10 mouse cellular contexts compared by ENCODE assay signal in the genomic region with DNA sequence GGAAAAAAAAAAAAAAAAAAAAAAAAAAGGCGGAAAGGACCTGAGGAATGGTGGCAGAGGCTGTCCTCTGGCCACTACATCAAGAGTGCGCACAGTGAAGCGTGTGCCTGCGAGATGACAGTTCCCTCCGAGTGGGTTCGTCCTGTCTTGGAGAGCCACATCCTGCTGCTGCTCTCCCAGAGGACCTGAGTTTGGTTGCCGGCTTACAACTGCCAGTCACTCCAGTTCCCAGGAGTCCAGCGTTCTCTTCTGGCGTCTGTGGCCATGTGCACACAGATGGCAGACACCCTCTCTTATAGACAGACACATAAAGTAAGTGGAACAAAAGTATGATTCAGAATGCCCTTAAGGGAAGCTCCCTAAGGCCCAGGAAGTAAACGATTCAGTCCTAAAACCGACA. TPM values are rescaled to one million over a fixed set of nuclear protein-coding genes. Genes with fewer than 3 reads are reported as not detected.
DNase-seq lines count a peak whose midpoint lies in the region; ATAC-seq and TF ChIP-seq lines count a peak whose summit lies in the region.
"Had no signal": no experiment of that assay in that cellular context is flagged by ENCODE, and none has a peak within 500 bp of the region (broad histone marks: within the 10 kb centered on the region; RNA-seq: fewer than 3 reads in every experiment).

No protein-coding gene starts in this region.

- no peaks in the 10 kb centered on the region for H3K9me3 ChIP-seq in ES-E14 (ENCODE audit: control insufficient read depth, insufficient read depth, low read depth, low read length)
- no peaks in the 10 kb centered on the region for H3K9me3 ChIP-seq in heart, embryonic 16.5 days (replicated peaks; ENCODE audit: control insufficient read depth, low read length)
- H3K9me3 ChIP-seq: neural tube, embryonic 12.5 days had no signal

- 25% methylated on average over 11 of the region's 11 CpGs for WGBS in heart, embryonic 16.5 days

- H3K9ac ChIP-seq in ES-E14 (ENCODE audit: insufficient read depth, low read depth, low read length, poor library complexity, severe bottlenecking): no peak overlapping the region; the same call in 1 of the 2 replicates
- no peak overlapping the region for H3K9ac ChIP-seq in heart, embryonic 16.5 days (ENCODE audit: low read length)
- H3K9ac ChIP-seq: neural tube, embryonic 12.5 days had no signal

- no peak overlapping the region for H3K27ac ChIP-seq in ES-E14 (ENCODE audit: insufficient read depth, low read depth, low read length, poor library complexity, severe bottlenecking)
- H3K27ac ChIP-seq in heart, embryonic 16.5 days (ENCODE audit: low read length): no peak overlapping the region
- H3K27ac ChIP-seq: neural tube, embryonic 12.5 days had no signal

- H3K4me3 ChIP-seq in ES-E14 (ENCODE audit: insufficient read depth in 1 of 2, low read depth in 1 of 2, low read length in 2 of 2, poor library complexity in 1 of 2, severe bottlenecking in 1 of 2): no peak overlapping the region
- no peak overlapping the region for H3K4me3 ChIP-seq in heart, embryonic 16.5 days (ENCODE audit: low read length)
- H3K4me3 ChIP-seq: erythroblast, embryonic 14.5 days; neural tube, embryonic 12.5 days had no signal

- no peak for ATAC-seq in heart, embryonic 16.5 days (replicated peaks; ENCODE audit: extremely low read depth, insufficient read depth, low FRiP score)
- no peak for ATAC-seq in CD4-positive, CD25-positive, alpha-beta regulatory T cell, adult 4 months

- DNase-seq in adrenal gland, postnatal 10 days: peak; percentile 46
- DNase-seq in adrenal gland, adult 8-10 months: no peak
- DNase-seq in ES-E14 (ENCODE audit: low read depth, low spot score): no peak
- DNase-seq in kidney, postnatal 4 days: peak; percentile 45 to 59
- DNase-seq in cerebellum, adult 9-10 months: no peak
- DNase-seq in frontal cortex, postnatal 10 days (ENCODE audit: low spot score in 2 of 2): no peak

- no peaks in the 10 kb centered on the region for H3K27me3 ChIP-seq in heart, embryonic 16.5 days (ENCODE audit: control insufficient read depth, insufficient read depth, low read length)
- H3K27me3 ChIP-seq: neural tube, embryonic 12.5 days had no signal

- in situ Hi-C loops in ES-E14 (cut with MboI; ENCODE audit: low sequenced_read_pairs in 2 of 2, unreplicated experiment in 2 of 2): no loop called here

- peak overlapping the region; percentile 44 for H3K4me2 ChIP-seq in heart, embryonic 16.5 days (ENCODE audit: low read depth, low read length)
- H3K4me2 ChIP-seq: neural tube, embryonic 12.5 days had no signal

- peaks cover 15% of the 10 kb centered on the region for H3K36me3 ChIP-seq in ES-E14 (ENCODE audit: control insufficient read depth, insufficient read depth, low read length, poor library complexity, severe bottlenecking)
- peaks cover 12% of the 10 kb centered on the region for H3K36me3 ChIP-seq in heart, embryonic 16.5 days (ENCODE audit: control insufficient read depth, insufficient read depth)

- H3K4me1 ChIP-seq in ES-E14 (ENCODE audit: control insufficient read depth in 2 of 2, insufficient read depth in 2 of 2, low read length in 2 of 2, poor library complexity in 1 of 2): peaks cover 5 to 23% of the 10 kb centered on the region in 2 experiments
- H3K4me1 ChIP-seq in heart, embryonic 16.5 days (ENCODE audit: control insufficient read depth, insufficient read depth, low read length): peaks cover 11% of the 10 kb centered on the region
- H3K4me1 ChIP-seq: neural tube, embryonic 12.5 days had no signal

TF ChIP-seq in ES-E14, 5 proteins besides CTCF, POLR2A, EP300 and RAD21:
- TF ChIP-seq ZNF384 (IDR thresholded peaks at IDR 0.05; ENCODE audit: low read depth, low read length) (peak; percentile 81), CHD2 (IDR thresholded peaks at IDR 0.05; ENCODE audit: low read depth, low read length) (no peak)
TF ChIP-seq in ES-E14: peak in this region for 1.

RNA-seq across cellular contexts. Expression of a gene that starts 27.3 kb away (rescaled TPM):
- total RNA-seq in adrenal gland, postnatal 10 days (2021): 10 to 100 TPM; 71.9 to 73.6 TPM
- total RNA-seq in adrenal gland, adult 8-10 months (2022): 10 to 100 TPM; 51.4 to 70.3 (median 61.1) TPM
- 34.3 and 58.8 TPM in 2 replicates for total RNA-seq in ES-E14 (2012; rRNA removed)
- polyA plus RNA-seq in heart, embryonic 16.5 days (2015; fragmentation: Nextera tagmentation; extraction: Ambion mirVana): 32.1 and 36.4 TPM in 2 replicates
- polyA plus RNA-seq in CD4-positive, CD25-positive, alpha-beta regulatory T cell, adult 4 months (2017; shearing (Covaris generic)): not detected

RNA-seq across cellular contexts. Expression of a gene that starts 43.8 kb away (rescaled TPM):
- total RNA-seq in adrenal gland, postnatal 10 days (2021): 10 to 100 TPM in 1 of 2 experiments, 1 to 10 TPM in 1; 9.2 to 12.6 TPM
- 10 to 100 TPM; 10.2 to 22.1 (median 16.6) TPM for total RNA-seq in adrenal gland, adult 8-10 months (2022)
- 20.9 and 34.9 TPM in 2 replicates for total RNA-seq in ES-E14 (2012; rRNA removed)
- polyA plus RNA-seq in heart, embryonic 16.5 days (2015; fragmentation: Nextera tagmentation; extraction: Ambion mirVana): 7.7 and 8.5 TPM in 2 replicates
- 10 to 100 TPM in 1 of 2 experiments, 1 to 10 TPM in 1; 9.2 to 16.7 TPM for polyA plus RNA-seq in CD4-positive, CD25-positive, alpha-beta regulatory T cell, adult 4 months (2017; shearing (Covaris generic))

Comparison
In these comparisons a context has a peak if more than half of its experiments do, and no peak if none do; other contexts are left out.
1. DNase-seq: peak in adrenal gland, postnatal 10 days (single experiment) and kidney, postnatal 4 days (2 of 2); none in adrenal gland, adult 8-10 months (single experiment), ES-E14 (single experiment), cerebellum, adult 9-10 months (single experiment) and frontal cortex, postnatal 10 days (0 of 2).